Mouse (Mus musculus) thymus, adult 2 months (tissue): ENCODE results near the gene Vrk2.

ENCODE experiments used
- CTCF ChIP-seq: fragments of 200-500 bp; IDR thresholded peaks from 2 replicates; pipeline ENCODE4 v1.5.1; 2012; ENCODE audit warnings: mild to moderate bottlenecking, control low read depth, low read length, moderate library complexity, borderline replicate concordance; ENCODE audit not compliant: control insufficient read depth, poor library complexity, insufficient read depth; ENCODE audit errors: extremely low read depth
- POLR2A ChIP-seq: fragments of 200-500 bp; IDR thresholded peaks from 2 replicates; pipeline ENCODE4 v1.6.1; 2012; ENCODE audit warnings: mild to moderate bottlenecking, low read length, control low read depth, moderate library complexity; ENCODE audit not compliant: control insufficient read depth, poor library complexity, insufficient read depth; ENCODE audit errors: extremely low read depth

DNA sequence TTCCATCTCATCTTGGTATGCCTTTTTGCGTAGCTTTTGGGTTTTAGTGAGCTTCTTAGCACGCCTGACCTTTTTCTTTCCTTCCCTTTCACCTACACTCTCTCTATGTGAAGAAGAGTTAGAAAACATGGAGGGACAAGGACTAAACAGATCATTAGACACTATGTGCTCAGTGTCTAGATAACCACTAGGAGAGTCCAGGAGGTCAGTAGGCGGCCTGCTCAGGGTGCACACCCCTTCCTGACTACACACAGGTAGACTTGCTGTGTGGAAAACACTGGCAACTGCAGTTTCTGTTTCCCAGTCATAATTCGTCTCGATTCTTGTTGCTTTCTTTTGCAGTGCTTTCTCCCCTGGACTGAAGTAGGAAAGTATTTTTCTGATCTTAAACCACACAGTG is 97.8 kb downstream of the Vrk2 start:
- TF ChIP-seq CTCF = no peak
- no peak for TF ChIP-seq POLR2A
